In genomic region chr11:53003361-53003760, GRCm38 (mm10) we compare ENCODE assay signal across 23 mouse cellular contexts.
DNase-seq lines count a peak whose midpoint lies in the region; ATAC-seq and TF ChIP-seq lines count a peak whose summit lies in the region.
"Had no signal": no experiment of that assay in that cellular context is flagged by ENCODE, and none has a peak within 500 bp of the region (broad histone marks: within the 10 kb centered on the region; RNA-seq: fewer than 3 reads in every experiment).

No protein-coding gene starts in this region.

- H3K4me3 ChIP-seq in midbrain, embryonic 14.5 days (replicated peaks; ENCODE audit: low read depth, low read length): no peak overlapping the region
- H3K4me3 ChIP-seq in midbrain, embryonic 15.5 days: no peak overlapping the region
- H3K4me3 ChIP-seq in gastrocnemius, adult 2 months: no peak overlapping the region
- H3K4me3 ChIP-seq: embryonic facial prominence, embryonic 12.5 days; forebrain, embryonic 10.5 days; hindbrain, embryonic 10.5 days; hindbrain, embryonic 13.5 days; intestine, embryonic 15.5 days had no signal

- intact Hi-C loops in heart, postnatal 25 days (cut with DNase I): no loop called here
- intact Hi-C loops in gastrocnemius, adult 2 months (cut with DNase I): no loop called here

- no peak overlapping the region for H3K4me2 ChIP-seq in midbrain, embryonic 14.5 days (ENCODE audit: low read length)
- H3K4me2 ChIP-seq in midbrain, embryonic 15.5 days: no peak overlapping the region
- H3K4me2 ChIP-seq: embryonic facial prominence, embryonic 12.5 days; heart, embryonic 11.5 days; hindbrain, embryonic 13.5 days; intestine, embryonic 15.5 days had no signal

- TF ChIP-seq CTCF in gastrocnemius, adult 2 months (IDR thresholded peaks at IDR 0.05): no peak

- no peak for ATAC-seq in midbrain, embryonic 14.5 days (ENCODE audit: low FRiP score, low TSS enrichment)
- no peak for ATAC-seq in midbrain, embryonic 15.5 days (replicated peaks)
- ATAC-seq: CD4-positive, CD25-positive, alpha-beta regulatory T cell, adult 4 months; forebrain, embryonic 14.5 days; hindbrain, embryonic 16.5 days; intestine, embryonic 15.5 days had no signal

- no peak overlapping the region for H3K9ac ChIP-seq in midbrain, embryonic 14.5 days (replicated peaks; ENCODE audit: low read length)
- no peak overlapping the region for H3K9ac ChIP-seq in midbrain, embryonic 15.5 days
- H3K9ac ChIP-seq: embryonic facial prominence, embryonic 12.5 days; hindbrain, embryonic 13.5 days; intestine, embryonic 15.5 days had no signal

- no peaks in the 10 kb centered on the region for H3K4me1 ChIP-seq in midbrain, embryonic 14.5 days (ENCODE audit: control insufficient read depth, insufficient read depth, low read length)
- no peaks in the 10 kb centered on the region for H3K4me1 ChIP-seq in midbrain, embryonic 15.5 days
- H3K4me1 ChIP-seq: forebrain, embryonic 10.5 days; hindbrain, embryonic 10.5 days; hindbrain, embryonic 13.5 days; intestine, embryonic 15.5 days had no signal

- no peaks in the 10 kb centered on the region for H3K9me3 ChIP-seq in midbrain, embryonic 14.5 days (ENCODE audit: control insufficient read depth, low read length)
- no peaks in the 10 kb centered on the region for H3K9me3 ChIP-seq in midbrain, embryonic 15.5 days
- H3K9me3 ChIP-seq: embryonic facial prominence, embryonic 12.5 days; forebrain, embryonic 10.5 days; hindbrain, embryonic 10.5 days; hindbrain, embryonic 13.5 days; intestine, embryonic 15.5 days had no signal

- WGBS in midbrain, embryonic 14.5 days: 64% methylated on average over 7 of the region's 7 CpGs
- WGBS in midbrain, embryonic 15.5 days: 71% methylated on average over 7 of the region's 7 CpGs

- DNase-seq in heart, adult 11 months: peak; percentile 62
- no peak for DNase-seq in heart, postnatal 25 days (ENCODE audit: low spot score)
- DNase-seq in midbrain, embryonic 14.5 days: peak; percentile 25
- DNase-seq in mesoderm, embryonic 11.5 days (ENCODE audit: low read depth, low spot score): peak; percentile 17
- no peak for DNase-seq in gastrocnemius, adult 2 months
- DNase-seq: adrenal gland, adult 2 months; cerebellum, adult 11 months; cerebellum, adult 8-10 months; cerebellum, postnatal 36 days; embryo, embryonic 11 days; gastrocnemius, postnatal 10 days; gastrocnemius, postnatal 36 days; heart, postnatal 36 days had no signal

- no peaks in the 10 kb centered on the region for H3K27me3 ChIP-seq in midbrain, embryonic 14.5 days (ENCODE audit: control insufficient read depth, insufficient read depth, low read length)
- H3K27me3 ChIP-seq in midbrain, embryonic 15.5 days (replicated peaks): no peaks in the 10 kb centered on the region
- H3K27me3 ChIP-seq: embryonic facial prominence, embryonic 12.5 days; hindbrain, embryonic 13.5 days; intestine, embryonic 15.5 days had no signal

- H3K27ac ChIP-seq in midbrain, embryonic 14.5 days (replicated peaks; ENCODE audit: low read depth, low read length): no peak overlapping the region
- no peak overlapping the region for H3K27ac ChIP-seq in midbrain, embryonic 15.5 days
- no peak overlapping the region for H3K27ac ChIP-seq in gastrocnemius, adult 2 months
- H3K27ac ChIP-seq: embryonic facial prominence, embryonic 12.5 days; forebrain, embryonic 10.5 days; hindbrain, embryonic 10.5 days; hindbrain, embryonic 13.5 days; intestine, embryonic 15.5 days had no signal

- no peaks in the 10 kb centered on the region for H3K36me3 ChIP-seq in midbrain, embryonic 14.5 days (ENCODE audit: control insufficient read depth, insufficient read depth, low read length)
- H3K36me3 ChIP-seq in midbrain, embryonic 15.5 days (replicated peaks): no peaks in the 10 kb centered on the region
- H3K36me3 ChIP-seq: embryonic facial prominence, embryonic 12.5 days; forebrain, embryonic 10.5 days; hindbrain, embryonic 10.5 days; hindbrain, embryonic 13.5 days; intestine, embryonic 15.5 days had no signal

Comparison
In these comparisons a context has a peak if more than half of its experiments do, and no peak if none do; other contexts are left out.
1. DNase-seq: peak in heart, adult 11 months (single experiment), midbrain, embryonic 14.5 days (single experiment) and mesoderm, embryonic 11.5 days (single experiment); none in heart, postnatal 25 days (single experiment) and gastrocnemius, adult 2 months (single experiment).